Mouse (Mus musculus): ENCODE results near the gene Itga7.

The Itga7 gene

GRCm38 (mm10) chr10:128933574-128933973 is at the start of gene Itga7:
Gene Itga7 (plus strand): TSS chr10:128933818.
- no peak for DNase-seq (ENCODE audit: low spot score in 2 of 2)

- DNase-seq (ENCODE audit: low spot score in 2 of 2), result no peak
These were observed 44.4 kb upstream of the Itga7 start for GRCm38 (mm10) chr10:128888941-128889827.

DNA sequence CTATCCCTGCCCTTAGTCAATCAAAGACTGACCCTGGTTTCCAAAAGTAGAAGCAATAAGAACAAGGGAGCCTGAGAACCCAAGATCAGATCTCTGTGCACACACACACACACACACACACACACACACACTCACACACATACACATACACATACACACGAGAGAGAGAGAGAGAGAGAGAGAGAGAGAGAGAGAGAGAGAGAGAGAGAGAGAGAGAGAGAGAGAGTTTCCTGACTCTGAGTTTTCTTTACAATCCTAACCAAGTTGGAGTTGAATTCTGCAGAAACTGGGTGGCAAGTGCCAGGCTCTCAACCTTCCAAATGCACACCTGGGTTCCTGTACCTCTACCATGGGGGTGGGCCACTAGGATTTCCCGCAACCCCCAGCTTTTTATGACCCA is 43.8 kb upstream of the Itga7 start:
- DNase-seq (ENCODE audit: low spot score in 2 of 2), result no peak

- DNase-seq (ENCODE audit: low spot score in 2 of 2), result no peak
These were observed 43.0 kb upstream of the Itga7 start for GRCm38 (mm10) chr10:128890383-128891295.

- DNase-seq (ENCODE audit: low spot score in 2 of 2), result peak; percentile 67 to 69
These were observed 42.1 kb upstream of the Itga7 start, which contains the start of gene Gdf11 for GRCm38 (mm10) chr10:128891296-128892094. Gene Gdf11 (minus strand): TSS chr10:128891718.

DNA sequence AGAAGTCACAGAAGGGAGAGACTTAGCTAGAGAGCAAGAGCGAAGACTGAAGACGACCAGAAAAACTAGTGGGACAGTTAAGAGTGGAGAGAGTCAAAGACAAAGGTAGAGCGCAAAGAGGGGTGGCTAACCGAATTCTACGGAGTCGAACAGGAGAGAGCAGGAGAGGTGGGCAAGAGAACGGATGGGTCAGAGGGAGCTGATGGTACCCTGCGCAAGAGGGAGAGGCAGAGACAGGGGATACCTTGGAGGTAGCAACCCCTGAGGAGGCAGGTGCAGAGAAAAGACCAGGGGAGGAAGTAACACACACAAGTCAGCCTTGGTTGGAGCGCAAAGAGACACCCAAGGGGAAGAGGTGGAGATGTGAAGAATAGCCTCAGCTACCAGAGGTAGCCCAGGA is 41.4 kb upstream of the Itga7 start:
- DNase-seq (ENCODE audit: low spot score in 2 of 2), result no peak

DNA sequence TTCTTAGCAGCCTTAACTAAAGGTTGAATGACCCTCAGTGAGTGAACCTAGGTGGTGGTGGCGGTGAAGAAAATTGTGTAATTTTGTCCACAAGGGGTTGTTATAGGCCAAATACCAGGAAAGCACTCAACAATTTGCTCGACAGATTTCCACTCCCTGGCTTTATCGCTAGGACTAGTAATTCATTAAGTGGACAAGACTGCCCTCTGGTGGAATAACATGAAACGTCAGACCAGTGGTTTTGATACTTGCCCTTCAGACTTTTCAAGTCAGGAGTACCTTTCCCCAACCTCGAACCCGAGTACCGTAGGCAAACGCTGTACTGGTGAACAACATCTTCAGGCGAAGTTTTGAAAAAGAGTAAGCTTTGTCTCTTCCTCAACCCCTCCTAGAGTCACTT is 38.2 kb upstream of the Itga7 start:
- peak; percentile 53 to 84 for DNase-seq (ENCODE audit: low spot score in 2 of 2)

GRCm38 (mm10) chr10:128895952-128896693 is 37.5 kb upstream of the Itga7 start:
- DNase-seq (ENCODE audit: low spot score in 2 of 2), result no peak

- no peak for DNase-seq (ENCODE audit: low spot score in 2 of 2)
These were observed 36.8 kb upstream of the Itga7 start for GRCm38 (mm10) chr10:128896807-128897206.

- no peak for DNase-seq (ENCODE audit: low spot score in 2 of 2)
These were observed 36.1 kb upstream of the Itga7 start for GRCm38 (mm10) chr10:128897501-128897900.

DNA sequence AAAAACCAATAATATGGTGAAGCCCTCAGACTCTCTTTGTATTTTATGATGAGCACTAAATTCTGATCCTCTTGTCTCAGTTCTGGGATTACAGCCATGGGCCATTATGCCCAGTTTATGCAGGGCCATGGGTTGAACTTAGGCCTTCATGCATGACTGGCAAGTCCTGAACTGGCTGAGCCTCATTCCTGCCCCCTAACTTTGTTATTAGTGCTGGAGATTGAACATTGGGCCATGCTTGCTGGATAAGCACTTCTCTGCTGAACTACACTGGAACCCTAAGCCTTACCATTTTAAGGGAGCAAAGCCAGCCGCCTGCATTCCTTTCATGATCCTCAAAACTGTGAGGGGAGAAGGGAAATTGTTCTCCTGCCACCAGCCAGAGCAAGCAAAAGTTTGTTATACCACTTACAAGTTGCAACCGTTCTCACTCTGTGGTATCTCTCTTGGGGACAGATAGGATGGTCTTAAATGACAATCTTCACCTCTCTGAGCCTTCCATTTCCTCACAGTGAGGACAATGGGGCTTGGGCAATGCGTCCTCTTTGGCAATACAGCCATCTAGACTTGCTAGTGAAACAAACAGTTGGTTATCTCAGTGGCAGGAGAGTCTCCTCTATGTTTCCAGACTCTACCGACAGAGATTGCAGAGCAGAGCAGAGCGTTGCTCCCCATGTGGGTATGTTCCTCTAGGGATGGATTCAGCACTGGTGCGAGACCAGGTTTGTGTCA is 33.7 kb upstream of the Itga7 start:
- no peak for DNase-seq (ENCODE audit: low spot score in 2 of 2)

- no peak for DNase-seq (ENCODE audit: low spot score in 2 of 2)
These were observed 32.9 kb upstream of the Itga7 start, which contains the start of gene Cd63 for GRCm38 (mm10) chr10:128900698-128901097. Gene Cd63 (plus strand): TSS chr10:128900989.

DNA sequence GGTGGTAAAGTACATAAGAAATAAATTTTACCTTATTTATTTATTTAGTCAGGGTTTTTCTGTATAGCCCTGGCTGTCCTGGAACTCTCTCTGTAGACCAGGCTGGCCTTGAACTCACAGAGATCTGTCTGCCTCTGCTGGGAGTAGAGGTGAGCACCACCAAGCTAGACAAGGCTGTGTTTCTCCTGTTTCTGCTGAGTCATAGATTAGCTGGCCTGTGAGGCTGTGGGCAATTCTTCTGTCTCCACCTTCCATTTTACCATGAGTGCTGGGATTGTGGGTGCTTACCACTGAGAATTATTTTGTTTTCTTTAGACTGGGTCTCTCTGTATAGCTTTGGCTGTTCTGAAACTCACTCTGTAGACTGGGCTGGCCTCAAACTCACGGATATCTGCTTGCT is 32.2 kb upstream of the Itga7 start:
- no peak for DNase-seq (ENCODE audit: low spot score in 2 of 2)

- DNase-seq (ENCODE audit: low spot score in 2 of 2), result no peak
These were observed 31.1 kb upstream of the Itga7 start for GRCm38 (mm10) chr10:128902409-128902988.

- DNase-seq (ENCODE audit: low spot score in 2 of 2), result no peak
These were observed 28.8 kb upstream of the Itga7 start for GRCm38 (mm10) chr10:128904812-128905211.

GRCm38 (mm10) chr10:128908778-128909448 is 24.7 kb upstream of the Itga7 start:
- no peak for DNase-seq (ENCODE audit: low spot score in 2 of 2)

DNA sequence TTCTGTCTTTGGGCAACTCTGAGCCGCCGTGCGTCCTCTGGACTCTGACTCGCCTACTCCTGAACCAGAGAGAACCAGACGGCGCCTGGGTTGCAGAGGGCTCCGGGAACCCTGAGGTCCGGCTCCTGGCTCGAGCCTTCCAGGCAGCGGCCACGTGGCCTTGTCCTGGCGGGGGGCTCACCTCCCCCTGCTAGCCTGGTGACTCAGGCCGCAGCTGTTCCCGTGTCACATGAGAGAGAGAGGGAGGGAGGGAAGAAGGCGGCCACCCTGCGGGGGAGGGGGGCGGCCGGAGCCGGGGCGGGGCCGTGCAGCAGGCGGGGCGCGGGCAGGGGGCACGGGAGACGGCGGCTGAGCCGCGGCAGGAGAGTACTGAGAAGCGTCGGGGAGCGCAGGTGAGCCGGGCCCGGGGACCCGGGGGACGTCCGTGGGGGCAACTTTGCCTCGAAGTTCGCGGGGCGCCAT is 24.0 kb upstream of the Itga7 start:
- DNase-seq (ENCODE audit: low spot score in 2 of 2), result no peak

DNA sequence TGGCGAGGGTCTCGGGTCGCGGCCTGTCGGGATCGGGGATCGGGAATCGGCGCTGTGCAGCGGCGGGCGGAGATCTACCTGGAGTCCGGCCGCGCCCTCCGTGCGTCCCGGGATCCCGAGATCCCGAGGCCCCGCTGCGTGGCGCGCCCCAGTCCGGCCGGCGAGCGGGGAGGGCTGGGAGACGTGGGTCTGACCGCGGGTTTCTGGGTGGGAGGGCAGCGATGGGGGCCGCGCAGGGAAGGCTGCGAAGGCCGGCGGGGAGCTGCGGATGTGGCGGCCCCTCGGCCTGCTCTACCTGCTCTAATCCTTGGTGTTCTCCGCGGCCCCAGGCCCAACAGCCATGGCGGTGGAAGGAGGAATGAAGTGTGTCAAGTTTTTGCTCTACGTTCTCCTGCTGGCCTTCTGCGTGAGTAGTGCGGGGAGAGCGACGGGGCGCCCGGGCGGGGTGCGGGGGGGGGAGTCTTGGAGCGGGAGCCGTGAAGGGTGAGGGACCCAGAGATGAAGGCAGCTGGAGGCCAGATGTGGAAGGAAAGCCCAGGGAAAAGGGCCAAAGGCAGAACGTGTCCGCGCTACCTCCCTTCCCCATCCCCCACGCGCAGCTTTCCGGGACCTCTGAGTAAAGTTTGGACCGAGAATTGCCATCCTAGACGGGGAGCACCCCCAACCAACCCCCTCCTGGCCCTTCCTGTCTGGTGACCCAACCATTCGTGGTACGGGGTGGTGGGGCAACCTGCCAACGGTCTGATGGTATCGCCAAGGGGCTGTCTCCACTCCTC is 23.4 kb upstream of the Itga7 start:
- no peak for DNase-seq (ENCODE audit: low spot score in 2 of 2)
